Mouse (Mus musculus): ENCODE results near the gene Stfa3. TPM values are rescaled to one million over a fixed set of nuclear protein-coding genes. Genes with fewer than 3 reads are reported as not detected.

Stfa3 gene
- total and polyA plus RNA-seq, 2 experiments from 2014 or later = not detected

- DNase-seq (ENCODE audit: low spot score) = no peak
- Histone ChIP-seq H3K9ac (replicated peaks; ENCODE audit: low read length) (no peak overlapping the region), H3K27ac (no peak overlapping the region), H3K4me1 (ENCODE audit: insufficient read depth, low read length) (no peaks in the 10 kb centered on the region), H3K36me3 (ENCODE audit: insufficient read depth, low read length) (no peaks in the 10 kb centered on the region), H3K27me3 (ENCODE audit: insufficient read depth, low read length) (no peaks in the 10 kb centered on the region), H3K9me3 (ENCODE audit: low read length) (no peaks in the 10 kb centered on the region), H3K4me2 (ENCODE audit: low read depth, low read length) (no peak overlapping the region), H3K4me3 (ENCODE audit: low read length) (no peak overlapping the region)
- 37% methylated on average over 13 of the region's 13 CpGs for WGBS
- no peak for TF ChIP-seq CTCF (IDR thresholded peaks at IDR 0.05; ENCODE audit: low read depth)
- no peak for ATAC-seq
Observed at GRCm38 (mm10) chr16:36471066-36471633, 16.0 kb upstream of the Stfa3 start.

GRCm38 (mm10) chr16:36469955-36470478, 14.8 kb upstream of the Stfa3 start:
- H3K27me3 ChIP-seq (ENCODE audit: insufficient read depth, low read length) = no peaks in the 10 kb centered on the region
- no peaks in the 10 kb centered on the region for H3K4me1 ChIP-seq (ENCODE audit: insufficient read depth, low read length)
- H3K4me2 ChIP-seq (ENCODE audit: low read depth, low read length) = no peak overlapping the region
- no peak overlapping the region for H3K4me3 ChIP-seq (ENCODE audit: low read length)
- H3K27ac ChIP-seq = no peak overlapping the region
- peak; percentile 21 for DNase-seq (ENCODE audit: low spot score)
- TF ChIP-seq CTCF (IDR thresholded peaks at IDR 0.05; ENCODE audit: low read depth) = peak; percentile 41
- no peak for ATAC-seq
- no peak overlapping the region for H3K9ac ChIP-seq (replicated peaks; ENCODE audit: low read length)
- H3K9me3 ChIP-seq (ENCODE audit: low read length) = no peaks in the 10 kb centered on the region
- H3K36me3 ChIP-seq (ENCODE audit: insufficient read depth, low read length) = no peaks in the 10 kb centered on the region
- WGBS = 7% methylated on average over 2 of the region's 2 CpGs

- Histone ChIP-seq H3K27me3 (ENCODE audit: insufficient read depth, low read length) (no peaks in the 10 kb centered on the region), H3K4me3 (ENCODE audit: low read length) (no peak overlapping the region)
- 86% methylated on average over 9 of the region's 9 CpGs for WGBS
Observed at GRCm38 (mm10) chr16:36469367-36469766, 14.2 kb upstream of the Stfa3 start.

GRCm38 (mm10) chr16:36468862-36469261, 13.7 kb upstream of the Stfa3 start:
- Histone ChIP-seq H3K4me2 (ENCODE audit: low read depth, low read length) (no peak overlapping the region), H3K4me3 (ENCODE audit: low read length) (no peak overlapping the region), H3K9me3 (ENCODE audit: low read length) (no peaks in the 10 kb centered on the region), H3K27me3 (ENCODE audit: insufficient read depth, low read length) (no peaks in the 10 kb centered on the region), H3K4me1 (ENCODE audit: insufficient read depth, low read length) (no peaks in the 10 kb centered on the region), H3K27ac (no peak overlapping the region), H3K9ac (replicated peaks; ENCODE audit: low read length) (no peak overlapping the region), H3K36me3 (ENCODE audit: insufficient read depth, low read length) (no peaks in the 10 kb centered on the region)
- WGBS = 74% methylated on average over 4 of the region's 4 CpGs
- ATAC-seq (no peak), DNase-seq (ENCODE audit: low spot score) (no peak)
- peak; percentile 37 for TF ChIP-seq CTCF (IDR thresholded peaks at IDR 0.05; ENCODE audit: low read depth)

More at GRCm38 (mm10) chr16:36469367-36469766, 14.2 kb upstream of the Stfa3 start:
- DNase-seq (ENCODE audit: low spot score) (no peak), ATAC-seq (no peak)
- H3K9ac ChIP-seq (replicated peaks; ENCODE audit: low read length) = no peak overlapping the region
- H3K4me1 ChIP-seq (ENCODE audit: insufficient read depth, low read length) = no peaks in the 10 kb centered on the region
- no peak overlapping the region for H3K4me2 ChIP-seq (ENCODE audit: low read depth, low read length)
- H3K9me3 ChIP-seq (ENCODE audit: low read length) = no peaks in the 10 kb centered on the region
- no peaks in the 10 kb centered on the region for H3K36me3 ChIP-seq (ENCODE audit: insufficient read depth, low read length)
- no peak for TF ChIP-seq CTCF (IDR thresholded peaks at IDR 0.05; ENCODE audit: low read depth)
- no peak overlapping the region for H3K27ac ChIP-seq

GRCm38 (mm10) chr16:36467936-36468335, 12.7 kb upstream of the Stfa3 start:
- no peaks in the 10 kb centered on the region for H3K4me1 ChIP-seq (ENCODE audit: insufficient read depth, low read length)
- no peak overlapping the region for H3K4me3 ChIP-seq (ENCODE audit: low read length)
- H3K9ac ChIP-seq (replicated peaks; ENCODE audit: low read length) = no peak overlapping the region
- DNase-seq (ENCODE audit: low spot score) (no peak), ATAC-seq (no peak)
- no peaks in the 10 kb centered on the region for H3K36me3 ChIP-seq (ENCODE audit: insufficient read depth, low read length)
- no peaks in the 10 kb centered on the region for H3K9me3 ChIP-seq (ENCODE audit: low read length)
- H3K4me2 ChIP-seq (ENCODE audit: low read depth, low read length) = no peak overlapping the region
- WGBS = 87% methylated on average over 2 of the region's 2 CpGs
- no peaks in the 10 kb centered on the region for H3K27me3 ChIP-seq (ENCODE audit: insufficient read depth, low read length)
- H3K27ac ChIP-seq = no peak overlapping the region
- no peak for TF ChIP-seq CTCF (IDR thresholded peaks at IDR 0.05; ENCODE audit: low read depth)

GRCm38 (mm10) chr16:36465436-36465835, 10.2 kb upstream of the Stfa3 start:
- no peak for TF ChIP-seq CTCF (IDR thresholded peaks at IDR 0.05; ENCODE audit: low read depth)
- H3K9ac ChIP-seq (replicated peaks; ENCODE audit: low read length) = no peak overlapping the region
- H3K4me1 ChIP-seq (ENCODE audit: insufficient read depth, low read length) = no peaks in the 10 kb centered on the region
- H3K4me3 ChIP-seq (ENCODE audit: low read length) = no peak overlapping the region
- no peak overlapping the region for H3K27ac ChIP-seq
- WGBS = 88% methylated on average over 3 of the region's 3 CpGs
- H3K36me3 ChIP-seq (ENCODE audit: insufficient read depth, low read length) = no peaks in the 10 kb centered on the region
- no peak for DNase-seq (ENCODE audit: low spot score)
- no peaks in the 10 kb centered on the region for H3K9me3 ChIP-seq (ENCODE audit: low read length)
- H3K4me2 ChIP-seq (ENCODE audit: low read depth, low read length) = no peak overlapping the region
- ATAC-seq = no peak
- no peaks in the 10 kb centered on the region for H3K27me3 ChIP-seq (ENCODE audit: insufficient read depth, low read length)

GRCm38 (mm10) chr16:36464076-36464475, 8.9 kb upstream of the Stfa3 start:
- TF ChIP-seq CTCF (IDR thresholded peaks at IDR 0.05; ENCODE audit: low read depth) = no peak
- Histone ChIP-seq H3K4me1 (ENCODE audit: insufficient read depth, low read length) (no peaks in the 10 kb centered on the region), H3K9ac (replicated peaks; ENCODE audit: low read length) (no peak overlapping the region), H3K27me3 (ENCODE audit: insufficient read depth, low read length) (no peaks in the 10 kb centered on the region), H3K9me3 (ENCODE audit: low read length) (no peaks in the 10 kb centered on the region), H3K4me2 (ENCODE audit: low read depth, low read length) (no peak overlapping the region), H3K4me3 (ENCODE audit: low read length) (no peak overlapping the region), H3K36me3 (ENCODE audit: insufficient read depth, low read length) (no peaks in the 10 kb centered on the region), H3K27ac (no peak overlapping the region)
- no peak for DNase-seq (ENCODE audit: low spot score)
- no peak for ATAC-seq
- WGBS = 78% methylated on average over 4 of the region's 4 CpGs
